Mouse (Mus musculus) testis, adult 2 months (tissue): ENCODE measurements around the gene Trim46. TPM values are rescaled to one million over a fixed set of nuclear protein-coding genes. Genes with fewer than 3 reads are reported as not detected.
A peak's percentile ranks its signal among the peaks of the same experiment; 100 is the strongest.

Experiments used
- H3K27ac ChIP-seq: fragments of 200-500 bp; 2 replicates; pipeline ENCODE4 v1.5.1; 2012; ENCODE audit warnings: low read depth, low read length; ENCODE audit not compliant: control insufficient read depth, insufficient read depth
- H3K27me3 ChIP-seq: fragments of 200-500 bp; 2 replicates; pipeline ENCODE4 v1.6.1; 2012; ENCODE audit warnings: mild to moderate bottlenecking, low read length, moderate library complexity; ENCODE audit not compliant: control insufficient read depth, insufficient read depth
- H3K36me3 ChIP-seq: fragments of 200-500 bp; 2 replicates; pipeline ENCODE4 v1.6.1; 2012; ENCODE audit warnings: mild to moderate bottlenecking, low read length; ENCODE audit not compliant: control insufficient read depth, insufficient read depth
- H3K4me1 ChIP-seq: fragments of 200-500 bp; 2 replicates; pipeline ENCODE4 v1.6.1; 2012; ENCODE audit warnings: low read length; ENCODE audit not compliant: control insufficient read depth, insufficient read depth
- H3K4me3 ChIP-seq: fragments of 200-500 bp; 2 replicates; pipeline ENCODE4 v1.5.1; 2012; ENCODE audit warnings: low read depth, mild to moderate bottlenecking, low read length, moderate library complexity, mixed read lengths; ENCODE audit not compliant: control insufficient read depth
- CTCF ChIP-seq: fragments of 200-500 bp; IDR thresholded peaks from 2 replicates; pipeline ENCODE4 v1.5.1; 2012; ENCODE audit warnings: low read depth, mild to moderate bottlenecking, inconsistent platforms, low read length, moderate library complexity; ENCODE audit not compliant: control insufficient read depth, insufficient read depth, insufficient replicate concordance
- POLR2A ChIP-seq: fragments of 200-500 bp; IDR thresholded peaks from 2 replicates; pipeline ENCODE4 v1.6.1; 2012; ENCODE audit warnings: low read depth, mild to moderate bottlenecking, inconsistent platforms, low read length, moderate library complexity; ENCODE audit not compliant: control insufficient read depth
- polyA plus RNA-seq: library from polyadenylated mRNA; depleted of rRNA; stranded (reverse); fragments of >200 nt; gene quantifications from 2 replicates; pipeline ENCODE4 v1.2.3, GENCODE M21; 2012

Gene Trim46
- polyA plus RNA-seq, 1 experiment: 27.9 TPM

DNA sequence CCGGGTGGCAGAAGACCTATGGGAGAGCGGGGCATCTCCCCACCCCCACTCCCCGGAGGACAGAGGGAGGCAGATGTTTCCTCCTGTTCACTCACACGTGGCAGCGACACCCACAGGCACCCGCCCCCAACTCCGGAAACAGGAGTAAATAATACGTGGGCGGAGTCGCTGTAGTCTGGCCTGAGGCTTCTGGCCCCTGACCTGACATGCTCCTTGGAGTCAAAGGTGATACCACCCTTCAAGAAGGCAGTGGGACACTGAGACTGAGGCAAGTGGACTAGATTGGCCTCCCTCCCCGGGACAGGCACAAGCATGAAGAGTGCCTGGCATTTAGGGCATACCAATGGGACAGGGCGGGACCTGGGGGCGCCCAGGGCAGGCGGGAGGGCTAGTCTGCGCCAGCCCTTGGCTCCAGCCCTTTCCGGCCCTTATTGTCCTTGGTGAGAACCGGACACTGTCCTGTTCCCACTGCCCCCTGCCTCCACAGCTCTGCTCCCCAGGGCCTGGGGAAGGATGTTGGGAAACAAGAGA is 5.3 kb upstream of the Trim46 start:
- Histone ChIP-seq H3K27me3 (no peaks in the 10 kb centered on the region), H3K27ac (no peak overlapping the region), H3K4me3 (peak overlapping the region; percentile 42), H3K36me3 (no peaks in the 10 kb centered on the region), H3K4me1 (peaks cover 6% of the 10 kb centered on the region)
- TF ChIP-seq CTCF (no peak), POLR2A (no peak)

DNA sequence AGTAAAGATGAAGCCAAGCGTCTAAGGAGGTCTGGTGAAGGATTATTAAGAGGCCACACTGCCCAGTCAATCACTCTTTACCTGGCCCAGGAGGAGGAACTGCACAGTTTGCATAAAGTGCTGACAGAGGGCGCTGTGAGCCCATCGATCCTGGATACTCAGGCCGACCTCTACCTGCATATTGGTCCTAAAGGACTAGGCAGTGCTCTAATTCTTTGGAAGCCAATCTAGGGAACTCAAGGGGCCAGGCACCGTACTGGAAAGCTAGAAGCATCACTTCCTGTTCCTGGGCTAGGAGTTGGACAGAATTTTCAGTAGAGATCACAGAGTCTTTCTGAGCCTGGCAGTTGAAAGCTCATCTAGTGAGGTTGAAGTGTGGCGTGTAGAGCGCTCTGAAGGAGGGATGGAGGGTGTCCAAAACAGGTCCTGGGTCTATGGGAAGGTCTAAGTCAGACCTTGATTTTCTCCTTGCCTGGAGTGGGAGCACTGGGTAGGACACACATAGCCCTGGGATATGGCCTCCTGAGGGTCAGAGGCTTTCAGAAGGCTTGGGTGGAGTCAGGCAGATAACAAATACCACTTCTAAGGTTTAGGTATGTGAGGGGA is 4.4 kb upstream of the Trim46 start:
- Histone ChIP-seq H3K4me1 (peaks cover 7% of the 10 kb centered on the region), H3K4me3 (no peak overlapping the region), H3K27ac (no peak overlapping the region), H3K36me3 (no peaks in the 10 kb centered on the region), H3K27me3 (no peaks in the 10 kb centered on the region)
- peak; percentile 58; the same call in 1 of the 2 replicates for TF ChIP-seq CTCF
- no peak for TF ChIP-seq POLR2A

GRCm38 (mm10) chr3:89247466-89247865 is 1.4 kb upstream of the Trim46 start:
- TF ChIP-seq CTCF: no peak
- TF ChIP-seq POLR2A: no peak
- no peak overlapping the region for H3K27ac ChIP-seq
- no peaks in the 10 kb centered on the region for H3K36me3 ChIP-seq
- H3K27me3 ChIP-seq: no peaks in the 10 kb centered on the region; the same call in 1 of the 2 replicates
- no peak overlapping the region for H3K4me3 ChIP-seq
- peaks cover 24% of the 10 kb centered on the region for H3K4me1 ChIP-seq

DNA sequence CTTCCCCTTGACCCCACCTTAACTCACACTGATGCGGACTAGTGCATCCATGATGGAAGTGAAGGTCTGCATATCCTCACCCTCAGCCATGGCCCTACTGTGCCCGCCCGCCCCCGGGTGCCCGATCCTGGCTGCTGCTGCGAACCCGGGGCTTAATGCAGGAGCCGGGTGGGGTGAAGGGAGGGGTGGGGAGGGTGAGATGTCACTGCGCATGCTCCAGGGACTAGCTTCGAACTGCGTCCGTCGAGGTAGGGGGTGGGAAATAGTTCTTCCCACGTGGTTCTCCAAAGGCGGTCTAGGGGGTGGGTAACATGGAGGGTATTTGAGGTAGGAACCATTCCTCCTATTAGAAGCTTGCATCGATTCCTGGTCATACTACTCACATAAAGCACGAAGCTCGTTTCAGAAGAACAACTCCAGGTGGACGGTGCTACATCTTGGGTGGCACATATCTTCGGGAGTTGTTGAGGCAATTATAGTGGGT is 379 bp downstream of the Trim46 start, which contains the start of gene Krtcap2:
Gene Krtcap2, plus strand, starts transcription at position 279 of the 484 bp plus-strand sequence.
- peak within 1 kb of the TSS; percentile 21; the same call in 1 of the 2 replicates for H3K27ac ChIP-seq
- peak within 1 kb of the TSS; percentile 88 for H3K4me3 ChIP-seq
- no peaks in the 10 kb centered on the region; the same call in 1 of the 2 replicates for H3K27me3 ChIP-seq
- TF ChIP-seq POLR2A: no peak
- H3K36me3 ChIP-seq: no peaks in the 10 kb centered on the region
- H3K4me1 ChIP-seq: peaks cover 21% of the 10 kb centered on the region

GRCm38 (mm10) chr3:89244982-89245687 is 974 bp downstream of the Trim46 start:
- TF ChIP-seq CTCF (no peak), POLR2A (no peak)
- Histone ChIP-seq H3K4me3 (peak overlapping the region; percentile 77), H3K27ac (no peak overlapping the region), H3K36me3 (no peaks in the 10 kb centered on the region), H3K4me1 (peaks cover 21% of the 10 kb centered on the region), H3K27me3 (no peaks in the 10 kb centered on the region; the same call in 1 of the 2 replicates)

DNA sequence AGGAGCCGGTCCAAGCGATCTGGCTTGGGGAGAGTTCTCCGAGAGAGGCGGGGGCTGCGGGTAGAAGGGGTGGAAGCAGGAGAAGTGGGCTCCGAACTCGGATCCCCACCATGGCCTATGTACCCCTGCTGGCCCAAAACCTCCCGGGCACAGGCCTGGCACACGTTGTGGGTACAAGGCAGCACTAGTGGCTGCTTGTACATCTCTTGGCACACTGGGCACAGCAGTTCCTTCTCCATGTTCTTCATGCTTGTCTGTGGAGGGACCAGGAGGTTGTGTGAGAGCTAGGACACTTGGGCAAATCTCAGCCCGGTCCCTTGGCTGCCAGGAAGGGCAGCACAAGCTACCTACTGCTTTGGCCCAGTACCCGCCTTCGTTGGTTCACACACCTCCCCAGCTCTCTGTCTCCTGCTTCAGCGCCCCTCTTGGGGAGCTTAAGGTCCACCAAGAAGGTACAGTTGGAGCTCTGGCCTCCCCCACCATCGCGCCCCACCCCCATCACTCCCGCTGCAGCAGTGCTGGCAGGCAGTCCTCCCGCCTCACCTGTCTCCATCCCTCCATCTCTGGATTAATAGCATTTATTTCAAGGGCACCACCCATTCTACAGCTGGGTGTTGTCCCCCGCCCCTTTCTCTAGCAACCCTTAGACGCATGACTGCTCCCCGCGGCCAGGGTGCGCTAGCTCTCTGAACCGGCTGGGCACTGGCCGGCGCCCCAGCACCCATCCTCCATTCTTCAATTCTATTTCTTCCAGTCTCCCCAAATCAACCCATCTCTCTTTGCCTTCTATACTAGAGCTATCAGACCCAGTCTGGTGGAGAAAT is 1.7 kb downstream of the Trim46 start:
- H3K36me3 ChIP-seq: no peaks in the 10 kb centered on the region
- no peaks in the 10 kb centered on the region; the same call in 1 of the 2 replicates for H3K27me3 ChIP-seq
- peak overlapping the region; percentile 77 for H3K4me3 ChIP-seq
- H3K4me1 ChIP-seq: peaks cover 21% of the 10 kb centered on the region
- no peak overlapping the region for H3K27ac ChIP-seq
- no peak for TF ChIP-seq CTCF
- no peak for TF ChIP-seq POLR2A

DNA sequence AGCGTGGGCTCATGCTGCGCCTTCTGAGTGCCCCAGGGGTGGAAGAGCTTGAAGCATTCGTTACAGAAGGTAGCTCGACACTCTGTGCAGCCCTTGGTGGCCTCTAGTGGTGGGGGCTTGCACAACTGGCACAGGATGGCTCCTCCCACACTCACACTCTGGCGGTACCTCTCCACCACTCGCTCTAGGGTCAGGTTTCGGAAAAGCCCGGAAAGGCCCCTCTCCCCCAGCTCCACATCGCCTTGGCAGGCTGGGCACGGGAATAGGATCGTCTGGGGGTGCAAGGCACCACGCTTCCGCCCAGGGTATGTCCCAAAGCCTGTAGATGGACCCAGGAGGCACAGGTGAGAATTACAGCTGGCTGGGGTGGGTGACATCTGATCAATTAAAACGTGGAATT is 2.5 kb downstream of the Trim46 start:
- Histone ChIP-seq H3K4me3 (peak overlapping the region; percentile 30), H3K36me3 (no peaks in the 10 kb centered on the region), H3K4me1 (peaks cover 21% of the 10 kb centered on the region), H3K27ac (no peak overlapping the region), H3K27me3 (no peaks in the 10 kb centered on the region; the same call in 1 of the 2 replicates)
- TF ChIP-seq POLR2A (no peak), CTCF (peak; percentile 35; the same call in 1 of the 2 replicates)
